In the genomic region with DNA sequence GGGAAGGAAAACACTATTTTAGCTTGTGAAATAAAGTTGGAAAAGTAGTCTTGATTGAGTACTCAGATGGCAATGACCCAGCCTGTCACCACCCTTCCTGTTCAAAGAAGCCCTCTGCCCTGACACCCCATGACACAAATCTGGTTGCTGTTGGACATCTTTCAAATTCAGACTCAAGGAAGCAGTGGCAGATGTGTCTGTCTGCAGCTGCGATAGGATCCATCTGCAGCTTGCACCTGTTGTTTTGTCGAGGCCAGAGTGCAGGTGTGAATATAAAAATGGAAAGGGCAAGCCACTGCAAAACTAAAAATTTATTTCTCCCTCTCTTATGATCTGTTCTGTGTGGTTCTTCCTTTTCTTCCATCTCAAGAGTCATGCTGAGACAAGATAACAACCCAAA, we compare ENCODE assay signal across 27 mouse cellular contexts.
"Had no signal": no experiment of that assay in that cellular context is flagged by ENCODE, and none has a peak within 500 bp of the region (broad histone marks: within the 10 kb centered on the region; RNA-seq: fewer than 3 reads in every experiment).

No protein-coding gene starts in this region.

- H3K9ac ChIP-seq: embryonic facial prominence, embryonic 12.5 days; embryonic facial prominence, embryonic 13.5 days; embryonic facial prominence, embryonic 15.5 days; forebrain, embryonic 12.5 days; forebrain, embryonic 13.5 days; forebrain, embryonic 15.5 days; forebrain, postnatal 0 days had no signal

- H3K4me2 ChIP-seq: embryonic facial prominence, embryonic 12.5 days; embryonic facial prominence, embryonic 13.5 days; embryonic facial prominence, embryonic 15.5 days; forebrain, embryonic 12.5 days; forebrain, embryonic 13.5 days; forebrain, embryonic 15.5 days had no signal

- H3K36me3 ChIP-seq: embryonic facial prominence, embryonic 12.5 days; embryonic facial prominence, embryonic 13.5 days; embryonic facial prominence, embryonic 15.5 days; forebrain, embryonic 10.5 days; forebrain, embryonic 12.5 days; forebrain, embryonic 15.5 days; heart, embryonic 10.5 days had no signal

- ATAC-seq: forebrain, embryonic 13.5 days; forebrain, embryonic 14.5 days; forebrain, embryonic 15.5 days; forebrain, embryonic 16.5 days; forebrain, postnatal 0 days had no signal

- H3K27ac ChIP-seq: embryonic facial prominence, embryonic 12.5 days; embryonic facial prominence, embryonic 13.5 days; embryonic facial prominence, embryonic 15.5 days; forebrain, embryonic 10.5 days; forebrain, embryonic 12.5 days; forebrain, embryonic 13.5 days; forebrain, embryonic 15.5 days; gastrocnemius, adult 2 months; heart, adult 2 months; heart, embryonic 10.5 days had no signal

- H3K27me3 ChIP-seq: embryonic facial prominence, embryonic 12.5 days; embryonic facial prominence, embryonic 13.5 days; embryonic facial prominence, embryonic 15.5 days; forebrain, embryonic 12.5 days; forebrain, embryonic 13.5 days; forebrain, embryonic 15.5 days had no signal

- H3K4me1 ChIP-seq: embryonic facial prominence, embryonic 12.5 days; embryonic facial prominence, embryonic 13.5 days; embryonic facial prominence, embryonic 15.5 days; forebrain, embryonic 10.5 days; forebrain, embryonic 12.5 days; forebrain, embryonic 13.5 days; forebrain, embryonic 15.5 days; heart, embryonic 10.5 days had no signal

- H3K4me3 ChIP-seq: embryonic facial prominence, embryonic 12.5 days; embryonic facial prominence, embryonic 13.5 days; embryonic facial prominence, embryonic 15.5 days; erythroblast, embryonic 14.5 days; forebrain, embryonic 10.5 days; forebrain, embryonic 12.5 days; forebrain, embryonic 13.5 days; forebrain, embryonic 15.5 days; gastrocnemius, adult 2 months; heart, adult 2 months; heart, embryonic 10.5 days had no signal

- DNase-seq: cerebellum, adult 8-10 months; cerebellum, adult 9-10 months; cerebellum, adult 9-11 months; cerebellum, postnatal 14 days; cerebellum, postnatal 25 days; cerebellum, postnatal 36 days; embryo, embryonic 11 days; forebrain, postnatal 0 days; gastrocnemius, adult 2 months; gastrocnemius, postnatal 10 days; gastrocnemius, postnatal 14 days; gastrocnemius, postnatal 25 days; gastrocnemius, postnatal 36 days; heart, adult 11 months; heart, adult 18-20 months; heart, adult 2 months had no signal

- H3K9me3 ChIP-seq: embryonic facial prominence, embryonic 12.5 days; embryonic facial prominence, embryonic 13.5 days; embryonic facial prominence, embryonic 15.5 days; forebrain, embryonic 10.5 days; forebrain, embryonic 12.5 days; forebrain, embryonic 13.5 days; forebrain, embryonic 15.5 days; heart, embryonic 10.5 days had no signal
